Mouse (Mus musculus) CH12.LX (cell line): ENCODE results near the gene Tll2.

Experiments
- JUN ChIP-seq: IDR thresholded peaks from 2 replicates; pipeline ENCODE4 v1.6.1; 2011; ENCODE audit warnings: low read depth, mild to moderate bottlenecking, low read length, improper control_type of control experiment, moderate library complexity; ENCODE audit not compliant: insufficient read depth
- KAT2A ChIP-seq: IDR thresholded peaks from 2 replicates; pipeline ENCODE4 v1.6.1; 2012; ENCODE audit warnings: low read length, improper control_type of control experiment, inconsistent platforms; ENCODE audit not compliant: insufficient replicate concordance
- MAX ChIP-seq: IDR thresholded peaks from 2 replicates; pipeline ENCODE4 v1.6.1; 2011; ENCODE audit warnings: low read length, improper control_type of control experiment
- MAZ ChIP-seq: IDR thresholded peaks from 2 replicates; pipeline ENCODE4 v1.6.1; 2012; ENCODE audit warnings: low read depth, mild to moderate bottlenecking, inconsistent platforms, low read length, improper control_type of control experiment, moderate library complexity
- MEF2A ChIP-seq: IDR thresholded peaks from 2 replicates; pipeline ENCODE4 v1.6.1; 2014; ENCODE audit warnings: low read depth, mild to moderate bottlenecking, inconsistent platforms, low read length, improper control_type of control experiment, borderline replicate concordance
- POLR2A ChIP-seq: IDR thresholded peaks from 2 replicates; pipeline ENCODE4 v1.6.1; 2011; ENCODE audit warnings: low read depth, mild to moderate bottlenecking, improper control_type of control experiment, low read length
- TBP ChIP-seq: conservative IDR thresholded peaks from 2 replicates; pipeline ENCODE4 v1.6.1; 2011; ENCODE audit warnings: low read depth, low read length, improper control_type of control experiment
- TCF12 ChIP-seq: IDR thresholded peaks from 2 replicates; pipeline ENCODE4 v1.6.1; 2014; ENCODE audit warnings: low read depth, mild to moderate bottlenecking, inconsistent platforms, low read length, improper control_type of control experiment
- ZKSCAN1 ChIP-seq: IDR thresholded peaks from 2 replicates; pipeline ENCODE4 v1.6.1; 2012; ENCODE audit warnings: low read depth, inconsistent platforms, low read length, improper control_type of control experiment, borderline replicate concordance

GRCm38 (mm10) chr19:41244581-41244980, 37.9 kb upstream of the Tll2 start:
- TF ChIP-seq KAT2A, result no peak
- TF ChIP-seq TBP, result no peak
- TF ChIP-seq POLR2A, result no peak
- no peak for TF ChIP-seq TCF12
- TF ChIP-seq ZKSCAN1, result no peak
- TF ChIP-seq MAX, result no peak
- TF ChIP-seq JUN, result no peak
- TF ChIP-seq MEF2A, result no peak
- TF ChIP-seq MAZ, result no peak
